Mouse (Mus musculus) lung, embryonic 16.5 days (tissue): ENCODE data around the gene Notch4. TPM values are rescaled to one million over a fixed set of nuclear protein-coding genes. Genes with fewer than 3 reads are reported as not detected.

ENCODE experiments used
- ATAC-seq: fragments of 200-750 bp; cut with Nextera tagmentation; 2 replicates; pipeline ENCODE4 v1.8.0; 2017; ENCODE audit warnings: low read depth, mild to moderate bottlenecking, moderate library complexity
- H3K27ac ChIP-seq: fragments of 300-500 bp; sonication (generic); 2 replicates; pipeline ENCODE4 v1.5.1; 2014; ENCODE audit warnings: mild to moderate bottlenecking, control low read depth, low read length
- H3K27me3 ChIP-seq: fragments of 300-500 bp; sonication (generic); 2 replicates; pipeline ENCODE4 v1.6.1; 2014; ENCODE audit warnings: low read depth, low read length, mixed read lengths; ENCODE audit not compliant: control insufficient read depth, insufficient read depth
- H3K36me3 ChIP-seq: fragments of 300-500 bp; sonication (generic); 2 replicates; pipeline ENCODE4 v1.6.1; 2014; ENCODE audit warnings: low read length; ENCODE audit not compliant: control insufficient read depth, insufficient read depth
- H3K4me1 ChIP-seq: fragments of 300-500 bp; sonication (generic); replicated peaks from 2 replicates; pipeline ENCODE4 v1.6.1; 2014; ENCODE audit warnings: low read length, mixed read lengths; ENCODE audit not compliant: control insufficient read depth, insufficient read depth
- H3K4me2 ChIP-seq: fragments of 300-500 bp; sonication (generic); 2 replicates; pipeline ENCODE4 v1.6.1; 2014; ENCODE audit warnings: low read depth, low read length, control low read depth
- H3K4me3 ChIP-seq: fragments of 300-500 bp; sonication (generic); 2 replicates; pipeline ENCODE4 v1.5.1; 2014; ENCODE audit warnings: mild to moderate bottlenecking, low read length, control low read depth
- H3K9ac ChIP-seq: fragments of 300-500 bp; sonication (generic); 2 replicates; pipeline ENCODE4 v1.6.1; 2014; ENCODE audit warnings: low read length, control low read depth
- H3K9me3 ChIP-seq: fragments of 300-500 bp; sonication (generic); 2 replicates; pipeline ENCODE4 v1.6.1; 2016; ENCODE audit warnings: low read length; ENCODE audit not compliant: control insufficient read depth
- WGBS: fragments of 180-500 bp; shearing (Covaris S2); extraction: QIAGEN DNeasy Blood & Tissue Kit; methylation state at CpG from one replicate; pipeline ENCODE4 v1.1.7; 2014; 5-methylcytosine and 5-hydroxymethylcytosine counted together
- polyA plus RNA-seq: library from polyadenylated mRNA; unstranded; fragments of >200 nt; fragmentation: Nextera tagmentation; extraction: Ambion mirVana; gene quantifications from 2 replicates; pipeline ENCODE4 v1.2.1, GENCODE M21; 2015

Notch4 gene
- polyA plus RNA-seq, 1 experiment from 2014 or later: 10.2 TPM

DNA sequence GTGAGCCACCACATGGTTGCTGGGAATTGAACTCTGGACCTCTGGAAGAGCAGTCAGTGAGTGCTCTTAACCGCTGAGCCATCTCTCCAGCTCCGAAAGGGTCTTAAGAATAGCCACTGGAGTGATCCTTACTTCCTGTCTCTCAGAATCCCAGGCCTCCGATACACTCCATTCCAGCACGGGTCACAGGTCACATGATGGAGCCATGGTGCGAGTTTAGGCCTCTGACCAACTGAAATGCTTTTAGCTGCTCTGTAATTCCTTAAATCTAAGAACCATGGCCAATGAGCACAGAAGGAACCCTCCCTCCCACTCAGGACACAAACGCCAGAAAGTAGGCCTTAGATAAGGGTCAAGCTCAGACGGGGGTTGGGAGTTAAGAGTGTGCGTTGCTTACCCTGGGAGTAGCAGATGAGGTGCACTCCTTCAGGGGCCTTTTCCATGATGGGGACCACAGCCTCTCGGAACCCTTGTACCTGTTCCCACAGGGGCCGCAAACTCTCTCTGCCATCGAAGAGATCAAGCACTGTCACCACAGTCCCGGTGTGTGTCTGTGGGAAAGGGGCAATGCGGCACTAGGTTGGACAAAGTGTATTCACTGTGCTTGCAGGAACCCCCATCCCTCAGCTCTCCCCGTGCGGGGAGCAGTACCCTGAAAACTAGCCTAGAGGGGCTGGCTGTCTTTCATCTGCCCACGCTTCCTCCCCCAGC is 62.1 kb downstream of the Notch4 start:
- H3K4me3 ChIP-seq: peak overlapping the region; percentile 79
- H3K27ac ChIP-seq: peak overlapping the region; percentile 84; the same call in 1 of the 2 replicates
- ATAC-seq: no peak
- peaks cover 7% of the 10 kb centered on the region; the same call in 1 of the 2 replicates for H3K36me3 ChIP-seq
- peak overlapping the region; percentile 73 for H3K9ac ChIP-seq
- H3K4me1 ChIP-seq: peaks cover 24% of the 10 kb centered on the region
- peaks cover 24% of the 10 kb centered on the region for H3K27me3 ChIP-seq
- peak overlapping the region; percentile 88 for H3K4me2 ChIP-seq
- WGBS: 51% methylated on average over 16 of the region's 16 CpGs
- no peaks in the 10 kb centered on the region for H3K9me3 ChIP-seq

DNA sequence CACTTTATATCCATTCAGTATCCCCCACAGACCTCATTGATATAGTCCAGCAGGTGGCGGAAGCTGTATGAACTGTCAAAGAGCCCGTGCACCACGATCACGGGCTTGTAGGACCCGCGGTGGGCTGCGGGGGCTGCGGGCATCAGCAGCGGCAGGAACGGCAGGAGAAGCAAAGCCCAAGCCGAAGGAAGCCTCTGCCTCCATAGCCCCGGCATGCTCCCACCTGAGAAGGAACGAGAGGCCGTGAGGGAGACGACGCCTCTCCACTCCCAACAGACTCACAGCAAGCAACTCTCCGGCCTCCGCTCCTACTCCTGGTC is 62.7 kb downstream of the Notch4 start:
- peaks cover 29% of the 10 kb centered on the region for H3K27me3 ChIP-seq
- WGBS: 0% methylated on average over 18 of the region's 18 CpGs
- peaks cover 26% of the 10 kb centered on the region for H3K4me1 ChIP-seq
- peak overlapping the region; percentile 73 for H3K9ac ChIP-seq
- peak overlapping the region; percentile 88 for H3K4me2 ChIP-seq
- peak overlapping the region; percentile 79 for H3K4me3 ChIP-seq
- peaks cover 7% of the 10 kb centered on the region; the same call in 1 of the 2 replicates for H3K36me3 ChIP-seq
- H3K27ac ChIP-seq: peak overlapping the region; percentile 84
- ATAC-seq: peak; percentile 23; the same call in 1 of the 2 replicates
- H3K9me3 ChIP-seq: no peaks in the 10 kb centered on the region

- Histone ChIP-seq H3K27ac (peak overlapping the region; percentile 94), H3K36me3 (0 out of 2 replicates have a peak, but pooled peaks cover 7% of the 10 kb centered on the region), H3K27me3 (peaks cover 35% of the 10 kb centered on the region), H3K4me1 (peaks cover 32% of the 10 kb centered on the region), H3K9me3 (no peaks in the 10 kb centered on the region), H3K4me3 (peak overlapping the region; percentile 79), H3K4me2 (peak overlapping the region; percentile 88), H3K9ac (peak overlapping the region; percentile 73)
- under 1% methylated on average over 38 of the region's 45 CpGs for WGBS
- peak; percentile 86 for ATAC-seq
Observed at GRCm38 (mm10) chr17:34627093-34627942, 63.2 kb downstream of the Notch4 start.

GRCm38 (mm10) chr17:34627943-34628643 is 64.0 kb downstream of the Notch4 start, which contains the start of gene Ppt2:
TSS of gene Ppt2 (minus strand) at chr17:34628510.
- Histone ChIP-seq H3K36me3 (0 out of 2 replicates have a peak, but pooled peaks cover 7% of the 10 kb centered on the region), H3K27me3 (peaks cover 42% of the 10 kb centered on the region), H3K9ac (peak within 1 kb of the TSS; percentile 73), H3K4me2 (peak within 1 kb of the TSS; percentile 88), H3K27ac (peak within 1 kb of the TSS; percentile 94), H3K4me3 (peak within 1 kb of the TSS; percentile 79), H3K4me1 (peaks cover 32% of the 10 kb centered on the region), H3K9me3 (no peaks in the 10 kb centered on the region)
- WGBS: 2% methylated on average over 29 of the region's 29 CpGs
- no peak; the same call in none of the 2 replicates for ATAC-seq

- peak overlapping the region; percentile 73 for H3K9ac ChIP-seq
- 33% methylated on average over 5 of the region's 5 CpGs for WGBS
- H3K4me1 ChIP-seq: peaks cover 32% of the 10 kb centered on the region
- H3K36me3 ChIP-seq: 0 out of 2 replicates have a peak, but pooled peaks cover 4% of the 10 kb centered on the region
- H3K4me3 ChIP-seq: peak overlapping the region; percentile 79
- H3K27ac ChIP-seq: peak overlapping the region; percentile 94; the same call in 1 of the 2 replicates
- no peaks in the 10 kb centered on the region for H3K9me3 ChIP-seq
- H3K4me2 ChIP-seq: peak overlapping the region; percentile 88
- peaks cover 47% of the 10 kb centered on the region for H3K27me3 ChIP-seq
- no peak for ATAC-seq
Observed at GRCm38 (mm10) chr17:34628644-34628967, 64.5 kb downstream of the Notch4 start.

DNA sequence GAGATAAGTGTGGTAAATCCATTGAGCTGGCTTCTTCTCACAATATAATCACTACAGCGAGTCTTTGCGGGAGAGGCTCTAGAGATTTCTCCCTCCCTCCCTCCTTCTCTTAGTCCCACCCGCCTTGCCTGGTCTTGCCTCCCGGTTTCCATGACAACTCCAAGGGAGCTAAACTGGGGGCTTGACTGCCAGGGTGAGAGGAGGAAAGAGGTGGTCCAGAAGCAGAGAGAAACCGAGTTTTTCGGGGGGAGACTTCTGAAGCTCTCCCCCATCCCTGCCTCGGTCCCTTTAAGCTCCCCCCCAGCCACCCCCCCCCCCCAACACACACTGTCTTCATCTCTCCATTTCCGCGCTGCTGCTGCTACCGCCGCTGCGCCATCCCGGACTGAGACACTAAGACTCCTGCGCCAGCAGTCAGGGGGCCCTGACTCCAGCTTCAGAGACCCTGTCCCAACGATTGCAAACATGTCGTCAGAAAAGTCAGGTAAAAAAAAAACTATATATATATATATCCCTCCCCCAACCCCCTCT is 65.2 kb downstream of the Notch4 start, which contains the start of gene Prrt1:
Prrt1 (plus strand) TSS at position 313 of the 531 bp plus-strand sequence.
- 2% methylated on average over 14 of the region's 16 CpGs for WGBS
- no peaks in the 10 kb centered on the region for H3K9me3 ChIP-seq
- H3K27ac ChIP-seq: peak within 1 kb of the TSS; percentile 94
- peak within 1 kb of the TSS; percentile 88 for H3K4me2 ChIP-seq
- H3K9ac ChIP-seq: peak within 1 kb of the TSS; percentile 73
- no peak for ATAC-seq
- H3K4me3 ChIP-seq: peak within 1 kb of the TSS; percentile 79
- H3K36me3 ChIP-seq: 0 out of 2 replicates have a peak, but pooled peaks cover 3% of the 10 kb centered on the region
- peaks cover 32% of the 10 kb centered on the region for H3K4me1 ChIP-seq
- peaks cover 51% of the 10 kb centered on the region for H3K27me3 ChIP-seq

DNA sequence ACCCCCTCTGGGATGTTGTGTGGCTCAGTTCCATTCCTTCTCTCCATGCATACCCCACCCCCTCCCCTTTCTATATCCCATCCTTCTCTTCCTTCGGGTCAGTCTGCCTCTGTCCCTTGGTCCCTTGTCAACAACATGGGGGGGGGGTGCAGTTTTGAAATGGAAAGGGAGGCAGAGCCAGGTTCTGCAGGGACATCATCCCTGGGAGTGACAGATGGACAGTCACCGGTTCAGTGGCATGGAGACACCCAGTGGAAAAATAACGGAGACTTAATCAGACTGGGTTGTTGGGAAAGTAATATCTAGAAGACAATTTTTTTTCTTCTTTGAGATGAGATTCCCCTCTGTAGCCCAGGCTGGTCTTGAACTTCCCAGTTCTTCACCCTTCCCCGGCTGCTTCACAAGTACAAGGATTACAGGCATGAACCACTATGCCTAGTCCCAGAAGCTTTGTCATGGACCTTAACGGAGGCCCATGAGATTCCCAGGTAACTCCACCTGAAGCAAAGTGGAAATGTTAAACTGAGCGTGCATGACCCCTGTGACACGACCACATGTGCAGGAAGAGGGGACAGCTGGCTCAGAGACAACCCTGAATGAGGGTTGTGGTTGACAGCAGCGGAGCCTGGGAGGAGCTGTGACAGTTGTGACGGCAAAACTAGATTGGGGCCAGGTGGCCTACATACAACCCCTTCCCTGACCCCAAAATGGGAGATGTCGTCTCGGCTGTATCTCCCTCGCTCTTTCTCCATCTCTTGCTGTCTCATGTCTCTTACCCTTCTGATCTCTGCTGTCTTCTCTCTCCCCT is 65.9 kb downstream of the Notch4 start:
- Histone ChIP-seq H3K9me3 (no peaks in the 10 kb centered on the region), H3K4me3 (peak overlapping the region; percentile 17; the same call in 1 of the 2 replicates), H3K27ac (no peak overlapping the region), H3K9ac (no peak overlapping the region), H3K27me3 (peaks cover 53% of the 10 kb centered on the region), H3K36me3 (0 out of 2 replicates have a peak, but pooled peaks cover 3% of the 10 kb centered on the region), H3K4me1 (peaks cover 32% of the 10 kb centered on the region), H3K4me2 (peak overlapping the region; percentile 41)
- WGBS: 27% methylated on average over 12 of the region's 12 CpGs
- ATAC-seq: no peak

- Histone ChIP-seq H3K4me2 (peak overlapping the region; percentile 41), H3K27me3 (peaks cover 53% of the 10 kb centered on the region), H3K9me3 (no peaks in the 10 kb centered on the region), H3K9ac (no peak overlapping the region; the same call in 1 of the 2 replicates), H3K4me1 (peaks cover 32% of the 10 kb centered on the region), H3K36me3 (no peaks in the 10 kb centered on the region), H3K27ac (no peak overlapping the region), H3K4me3 (peak overlapping the region; percentile 19; the same call in 1 of the 2 replicates)
- 2% methylated on average over 43 of the region's 48 CpGs for WGBS
- no peak for ATAC-seq
Observed at GRCm38 (mm10) chr17:34630761-34631301, 66.8 kb downstream of the Notch4 start.
